Mouse (Mus musculus) bone marrow macrophage, adult 2 months (primary cell): ENCODE measurements at regions not wholly inside any gene's neighbourhood (a gene's known extent, or its start where the extent isn't known, plus 50 kb on each side); places are given as distances from the start of the nearest gene placed in this dataset.

ENCODE experiments used
- CTCF ChIP-seq: IDR thresholded peaks from 2 replicates; pipeline ENCODE4 v1.5.1; 2012; ENCODE audit warnings: low read depth, mild to moderate bottlenecking, low read length, moderate library complexity
- POLR2A ChIP-seq: IDR thresholded peaks from 2 replicates; pipeline ENCODE4 v1.6.1; 2012; ENCODE audit warnings: mild to moderate bottlenecking, low read depth, low read length, borderline replicate concordance

DNA sequence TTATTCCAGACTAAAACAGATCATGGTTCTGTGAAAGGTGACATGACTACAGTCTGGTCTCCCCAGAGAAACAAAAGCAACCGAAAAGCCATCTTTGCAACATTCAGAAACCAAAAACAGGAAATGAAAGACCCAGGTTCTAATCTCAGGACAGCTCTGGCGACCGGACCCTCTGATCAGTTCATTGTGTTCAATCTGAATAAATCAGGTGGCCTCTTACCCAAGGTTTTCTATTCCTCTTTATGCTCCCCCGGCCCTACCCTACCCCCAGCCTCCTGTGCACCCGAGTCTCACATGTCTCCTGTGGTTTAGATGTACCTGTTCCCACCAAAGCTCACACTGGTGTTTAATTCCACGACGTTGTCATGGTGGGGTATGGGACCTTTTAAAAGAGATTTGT lies 238.6 kb upstream of the Jmjd1c start:
- no peak for TF ChIP-seq POLR2A
- TF ChIP-seq CTCF = no peak
